Mouse (Mus musculus) hindbrain, embryonic 14.5 days (tissue): ENCODE results near the gene Hes2. TPM values are rescaled to one million over a fixed set of nuclear protein-coding genes. Genes with fewer than 3 reads are reported as not detected.

ENCODE experiments used
- ATAC-seq: fragments of 200-750 bp; cut with Nextera tagmentation; 2 replicates; pipeline ENCODE4 v1.8.0; 2017; ENCODE audit warnings: moderate number of reproducible peaks, mild to moderate bottlenecking, moderate TSS enrichment, moderate library complexity; ENCODE audit not compliant: low FRiP score
- DNase-seq: peaks from one replicate; pipeline ENCODE4 v3.0.0-alpha.2; 2015; ENCODE audit warnings: low spot score
- H3K27ac ChIP-seq: fragments of 300-500 bp; sonication (generic); 2 replicates; pipeline ENCODE4 v1.5.1; 2014; ENCODE audit warnings: mild to moderate bottlenecking, moderate library complexity
- H3K27me3 ChIP-seq: fragments of 300-500 bp; sonication (generic); 2 replicates; pipeline ENCODE4 v1.6.1; 2014; ENCODE audit warnings: mild to moderate bottlenecking, low read length, mixed read lengths; ENCODE audit not compliant: control insufficient read depth, insufficient read depth
- H3K36me3 ChIP-seq: fragments of 300-500 bp; sonication (generic); replicated peaks from 2 replicates; pipeline ENCODE4 v1.6.1; 2014; ENCODE audit not compliant: control insufficient read depth, insufficient read depth
- H3K4me1 ChIP-seq: fragments of 300-500 bp; sonication (generic); replicated peaks from 2 replicates; pipeline ENCODE4 v1.6.1; 2014; ENCODE audit warnings: antibody characterized with exemption, low read length, mixed read lengths; ENCODE audit not compliant: control insufficient read depth, insufficient read depth
- H3K4me2 ChIP-seq: fragments of 300-500 bp; sonication (generic); replicated peaks from 2 replicates; pipeline ENCODE4 v1.6.1; 2014; ENCODE audit warnings: mild to moderate bottlenecking, moderate library complexity
- H3K4me3 ChIP-seq: fragments of 300-500 bp; sonication (generic); replicated peaks from 2 replicates; pipeline ENCODE4 v1.5.1; 2014; ENCODE audit warnings: mild to moderate bottlenecking, low read length
- H3K9ac ChIP-seq: fragments of 300-500 bp; sonication (generic); 2 replicates; pipeline ENCODE4 v1.6.1; 2014
- H3K9me3 ChIP-seq: fragments of 300-500 bp; sonication (generic); 2 replicates; pipeline ENCODE4 v1.6.1; 2016; ENCODE audit warnings: low read length; ENCODE audit not compliant: control insufficient read depth
- WGBS: fragments of 180-500 bp; shearing (Covaris S2); extraction: QIAGEN DNeasy Blood & Tissue Kit; methylation state at CpG from one replicate; pipeline ENCODE4 v1.1.7; 2014; 5-methylcytosine and 5-hydroxymethylcytosine counted together
- polyA plus RNA-seq: library from polyadenylated mRNA; unstranded; fragments of >200 nt; fragmentation: Nextera tagmentation; extraction: Ambion mirVana; gene quantifications from 2 replicates; pipeline ENCODE4 v1.2.1, GENCODE M21; 2014

Gene Hes2
- polyA plus RNA-seq = not detected in 2 replicates

DNA sequence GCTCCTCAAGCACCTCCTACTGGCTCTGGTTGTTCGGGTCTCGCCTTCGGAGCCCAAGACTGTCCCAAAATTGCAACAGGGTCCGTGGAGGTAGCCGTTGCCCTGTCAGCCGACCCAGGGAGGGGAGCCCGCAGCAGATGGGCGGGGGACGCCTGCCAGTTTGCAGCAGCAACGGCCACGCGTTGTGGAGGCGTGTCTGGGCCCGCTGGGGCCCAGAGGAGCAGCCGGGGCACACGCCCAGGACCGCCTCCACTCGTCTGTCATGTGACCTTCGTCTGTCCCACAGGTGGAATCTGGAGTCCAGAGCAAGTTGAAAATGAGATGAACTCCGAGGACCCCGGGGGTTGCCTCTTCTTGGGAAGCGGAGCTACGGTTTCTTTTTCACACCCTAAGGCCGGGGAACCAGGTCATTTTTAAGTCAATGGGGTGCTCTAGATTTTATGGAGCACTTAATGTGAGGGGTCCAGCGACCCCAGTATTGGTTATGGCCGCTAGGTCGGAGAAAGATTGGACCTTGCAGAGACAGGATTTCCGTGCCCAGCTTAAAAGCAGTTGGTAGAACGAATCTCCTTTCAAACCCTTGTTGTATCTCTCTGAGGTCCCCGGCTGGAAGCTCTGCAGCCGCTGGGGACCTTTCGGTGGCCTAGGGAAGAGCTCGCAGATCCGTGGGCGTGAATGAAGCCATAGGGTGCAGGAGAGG is at the start of gene Hes2:
Hes2 (plus strand) TSS at position 283 of the 700 bp plus-strand sequence.
- Histone ChIP-seq H3K36me3 (no peaks in the 10 kb centered on the region), H3K27me3 (peaks cover 82% of the 10 kb centered on the region), H3K27ac (no peak within 1 kb of the TSS), H3K4me3 (peak within 1 kb of the TSS; percentile 5), H3K9ac (no peak within 1 kb of the TSS), H3K9me3 (no peaks in the 10 kb centered on the region), H3K4me2 (peak within 1 kb of the TSS; percentile 19), H3K4me1 (peaks cover 3% of the 10 kb centered on the region; the same call in 1 of the 2 replicates)
- DNase-seq (no peak), ATAC-seq (no peak)
- 3% methylated on average over 35 of the region's 35 CpGs for WGBS

DNA sequence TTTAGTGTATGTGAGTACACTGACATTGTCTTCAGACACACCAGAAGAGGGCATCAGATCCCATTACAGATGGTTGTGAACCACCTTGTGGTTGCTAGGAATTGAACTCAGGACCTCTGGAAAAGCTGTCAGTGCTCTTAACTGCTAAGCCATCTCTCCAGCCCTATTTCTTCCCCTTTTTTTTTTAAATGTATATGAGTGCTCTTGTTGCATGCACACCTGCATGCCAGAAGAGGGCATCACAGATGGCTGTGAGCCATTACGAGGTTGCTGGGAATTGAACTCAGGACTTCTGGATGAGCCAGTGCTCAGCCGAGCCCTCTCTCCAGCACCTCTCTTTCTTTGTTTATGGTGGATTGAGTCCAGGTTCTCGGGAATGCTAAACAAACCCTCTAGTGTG is 49.2 kb upstream of the Hes2 start:
- no peak for ATAC-seq

DNA sequence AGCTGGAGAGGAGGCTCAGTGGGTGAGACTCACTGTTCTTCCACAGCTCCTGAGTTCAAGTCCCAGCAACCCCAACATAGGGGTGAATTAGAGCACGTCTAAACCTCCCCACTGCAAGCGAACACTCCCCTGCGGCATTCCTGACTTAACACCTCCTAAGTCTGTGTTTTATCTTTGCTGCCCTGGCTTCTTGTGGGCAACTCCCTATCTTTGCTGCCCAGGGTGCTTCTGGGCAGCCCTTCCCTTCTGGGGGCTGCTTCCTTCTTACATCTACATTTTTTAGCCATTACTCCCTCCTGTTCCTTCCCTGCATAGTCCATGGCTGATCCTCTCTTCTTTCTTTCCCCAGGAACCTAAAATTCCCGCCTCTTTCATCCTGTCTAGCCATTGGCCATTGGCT is 48.0 kb upstream of the Hes2 start:
- H3K27ac ChIP-seq = no peak overlapping the region
- ATAC-seq = no peak
- peaks cover 14% of the 10 kb centered on the region for H3K4me1 ChIP-seq
- peaks cover 27% of the 10 kb centered on the region for H3K36me3 ChIP-seq
- no peak for DNase-seq
- H3K4me3 ChIP-seq = no peak overlapping the region
- H3K9me3 ChIP-seq = no peaks in the 10 kb centered on the region
- no peak overlapping the region for H3K9ac ChIP-seq
- no peak overlapping the region for H3K4me2 ChIP-seq
- 86% methylated on average over 4 of the region's 4 CpGs for WGBS
- peaks cover 20% of the 10 kb centered on the region for H3K27me3 ChIP-seq

More for the DNA sequence above, 49.2 kb upstream of the Hes2 start:
- peaks cover 8% of the 10 kb centered on the region for H3K27me3 ChIP-seq
- H3K4me2 ChIP-seq = no peak overlapping the region
- H3K9ac ChIP-seq = no peak overlapping the region
- WGBS = 90% methylated on average over 3 of the region's 3 CpGs
- DNase-seq = no peak
- peaks cover 28% of the 10 kb centered on the region for H3K36me3 ChIP-seq
- H3K4me3 ChIP-seq = no peak overlapping the region
- H3K4me1 ChIP-seq = peaks cover 14% of the 10 kb centered on the region
- H3K9me3 ChIP-seq = no peaks in the 10 kb centered on the region
- no peak overlapping the region for H3K27ac ChIP-seq

DNA sequence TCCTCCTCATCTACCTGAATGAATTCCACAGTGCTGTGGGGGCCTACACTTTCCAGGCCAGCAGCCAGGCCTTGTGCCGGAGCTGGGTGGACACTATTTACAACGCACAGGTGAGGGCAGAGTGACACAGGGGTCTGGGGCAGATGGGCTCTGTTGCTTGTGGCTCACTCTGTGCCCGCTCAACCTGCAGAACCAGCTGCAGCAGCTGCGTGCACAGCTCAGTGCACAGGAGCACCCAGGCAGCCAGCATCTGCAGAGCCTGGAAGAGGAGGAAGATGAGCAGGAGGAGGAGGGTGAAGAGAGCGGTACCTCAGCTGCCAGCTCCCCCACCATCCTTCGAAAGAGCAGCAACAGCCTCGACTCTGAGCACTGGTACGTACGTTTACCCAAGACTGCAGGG is 46.3 kb upstream of the Hes2 start:
- no peak for DNase-seq
- 82% methylated on average over 9 of the region's 9 CpGs for WGBS
- H3K4me3 ChIP-seq = no peak overlapping the region
- no peak overlapping the region for H3K27ac ChIP-seq
- no peak for ATAC-seq
- no peak overlapping the region for H3K4me2 ChIP-seq
- peaks cover 14% of the 10 kb centered on the region for H3K4me1 ChIP-seq
- no peak overlapping the region for H3K9ac ChIP-seq
- peaks cover 23% of the 10 kb centered on the region for H3K36me3 ChIP-seq
- no peaks in the 10 kb centered on the region for H3K9me3 ChIP-seq
- H3K27me3 ChIP-seq = peaks cover 37% of the 10 kb centered on the region

DNA sequence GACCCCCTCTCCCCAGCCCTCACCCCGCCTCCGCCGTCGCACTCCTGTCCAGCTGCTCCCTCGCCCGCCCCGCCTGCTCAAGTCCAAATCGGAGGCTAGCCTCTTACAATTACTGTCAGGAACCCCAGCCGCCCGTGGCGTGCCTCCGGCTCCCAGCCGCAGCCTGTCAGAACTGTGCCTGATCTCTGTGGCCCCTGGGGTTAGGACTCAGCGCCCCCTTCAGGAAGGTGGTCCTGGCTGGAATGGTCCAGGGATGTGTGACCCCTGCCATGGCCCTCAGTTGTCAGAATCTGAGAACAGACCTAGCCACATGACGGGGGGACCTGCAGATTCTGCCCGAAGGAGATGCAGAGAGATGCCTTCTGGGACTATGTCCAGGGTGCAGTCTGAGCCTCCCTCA is 44.6 kb upstream of the Hes2 start:
- peaks cover 54% of the 10 kb centered on the region for H3K27me3 ChIP-seq
- no peak for ATAC-seq

DNA sequence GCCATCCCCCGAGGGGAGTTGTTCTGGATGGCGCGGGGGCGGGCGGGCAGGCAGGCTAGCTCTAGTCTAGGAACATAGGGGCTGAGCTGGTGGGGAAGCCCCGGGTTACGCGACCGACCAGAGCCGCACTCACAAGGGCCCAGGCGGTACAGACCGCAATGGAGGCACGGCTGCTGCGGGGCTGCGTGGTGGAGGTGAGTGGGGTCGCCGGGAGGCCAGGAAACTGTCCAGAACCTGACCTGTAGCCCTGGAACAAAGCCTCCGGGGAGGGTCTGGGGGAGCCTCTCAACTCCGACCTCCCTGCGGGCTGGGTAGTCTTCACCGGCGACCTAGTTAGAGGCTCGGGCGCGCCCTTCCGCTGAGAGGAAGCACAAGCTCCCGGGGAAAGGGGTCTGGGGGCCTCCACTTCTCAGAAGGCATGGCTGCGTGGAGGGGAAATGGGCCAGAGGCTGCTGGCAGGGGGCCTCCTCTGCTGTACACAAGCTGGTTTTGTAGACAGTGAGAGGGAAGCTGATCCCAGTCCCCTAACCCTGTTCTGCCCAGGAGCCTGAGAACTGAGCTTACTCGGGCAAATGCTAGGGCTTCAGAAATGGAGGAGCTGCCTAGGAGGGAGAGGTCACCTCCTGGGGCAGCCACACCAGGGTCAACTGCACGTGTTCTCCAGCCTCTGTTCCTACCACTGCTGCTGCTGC is 42.6 kb upstream of the Hes2 start, which contains the start of gene Tnfrsf25:
Tnfrsf25 (plus strand) TSS at position 14 of the 692 bp plus-strand sequence.
- peak within 1 kb of the TSS; percentile 20; the same call in 1 of the 2 replicates for H3K9ac ChIP-seq
- H3K4me3 ChIP-seq = no peak within 1 kb of the TSS
- 2% methylated on average over 29 of the region's 30 CpGs for WGBS
- H3K9me3 ChIP-seq = no peaks in the 10 kb centered on the region
- peak within 1 kb of the TSS; percentile 15; the same call in 1 of the 2 replicates for H3K4me2 ChIP-seq
- no peak within 1 kb of the TSS for H3K27ac ChIP-seq
- peaks cover 73% of the 10 kb centered on the region for H3K27me3 ChIP-seq
- DNase-seq (no peak), ATAC-seq (no peak)
- H3K4me1 ChIP-seq = peaks cover 2% of the 10 kb centered on the region; the same call in 1 of the 2 replicates
- H3K36me3 ChIP-seq = peaks cover 15% of the 10 kb centered on the region

More for the DNA sequence above, 44.6 kb upstream of the Hes2 start:
- Histone ChIP-seq H3K27ac (no peak overlapping the region), H3K9ac (no peak overlapping the region), H3K4me2 (no peak overlapping the region), H3K4me1 (peaks cover under 1% of the 10 kb centered on the region; the same call in 1 of the 2 replicates), H3K9me3 (no peaks in the 10 kb centered on the region), H3K4me3 (no peak overlapping the region), H3K36me3 (peaks cover 23% of the 10 kb centered on the region)
- WGBS = 53% methylated on average over 16 of the region's 16 CpGs
- DNase-seq = no peak

DNA sequence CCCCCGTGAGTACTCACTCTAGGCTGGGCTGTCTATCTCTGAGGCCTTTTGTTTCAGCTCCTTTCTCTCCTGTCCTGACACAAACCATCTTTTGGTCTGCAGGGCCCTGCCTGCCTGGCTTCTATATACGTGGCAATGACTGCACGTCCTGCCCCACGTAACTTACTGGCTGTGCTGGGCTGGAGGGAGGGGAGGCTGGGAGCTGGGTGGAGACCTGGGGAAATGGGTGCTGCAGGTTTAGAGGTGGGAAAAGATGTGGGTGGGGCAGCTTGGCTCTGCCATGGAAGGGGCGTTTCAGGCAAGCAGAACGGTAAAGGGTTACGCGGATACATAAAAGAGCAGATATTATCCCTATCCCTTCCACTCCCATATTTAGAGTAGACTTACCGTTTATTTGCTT is 41.1 kb upstream of the Hes2 start:
- Histone ChIP-seq H3K4me3 (no peak overlapping the region), H3K27ac (no peak overlapping the region), H3K4me2 (no peak overlapping the region), H3K36me3 (0 out of 2 replicates have a peak, but pooled peaks cover 3% of the 10 kb centered on the region), H3K9ac (no peak overlapping the region), H3K9me3 (no peaks in the 10 kb centered on the region), H3K27me3 (peaks cover 87% of the 10 kb centered on the region), H3K4me1 (peaks cover 4% of the 10 kb centered on the region; the same call in 1 of the 2 replicates)
- WGBS = 69% methylated on average over 9 of the region's 9 CpGs
- no peak for ATAC-seq
- no peak for DNase-seq

DNA sequence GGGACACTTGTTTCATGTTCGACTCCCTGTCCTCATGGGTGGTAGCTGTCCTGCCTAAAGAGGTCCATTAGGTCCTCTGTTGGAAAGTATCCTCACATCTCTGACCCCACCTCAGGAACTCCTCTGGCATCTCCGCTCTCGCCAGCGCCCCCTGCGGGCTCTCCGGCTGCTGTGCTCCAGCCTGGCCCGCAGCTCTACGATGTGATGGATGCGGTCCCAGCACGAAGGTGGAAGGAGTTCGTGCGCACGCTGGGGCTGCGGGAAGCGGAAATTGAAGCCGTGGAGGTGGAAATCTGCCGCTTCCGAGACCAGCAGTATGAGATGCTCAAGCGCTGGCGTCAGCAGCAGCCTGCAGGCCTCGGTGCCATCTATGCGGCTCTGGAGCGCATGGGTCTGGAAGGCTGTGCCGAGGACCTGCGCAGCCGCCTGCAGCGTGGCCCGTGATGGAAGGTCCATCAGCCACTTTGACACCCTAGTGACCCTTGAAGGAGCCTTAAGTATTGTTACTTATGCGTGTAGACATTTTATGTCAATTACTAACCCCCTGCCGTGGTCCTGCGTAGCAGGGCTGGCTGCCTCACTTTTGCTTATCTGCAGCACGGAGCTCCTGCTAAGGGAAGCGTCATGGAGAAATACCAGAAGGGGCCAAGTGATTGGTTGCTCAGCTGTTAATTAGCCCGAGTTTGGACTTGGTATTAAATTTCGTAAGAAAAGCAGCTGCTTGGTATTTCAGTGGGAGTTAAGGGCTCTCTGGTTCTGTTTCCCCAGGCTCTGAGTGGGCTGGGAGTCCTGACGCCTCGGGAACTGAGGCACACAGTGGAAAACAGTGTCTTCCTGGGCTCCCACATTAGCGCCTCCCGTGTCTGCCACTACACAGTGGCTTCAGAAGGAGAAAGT is 39.0 kb upstream of the Hes2 start:
- Histone ChIP-seq H3K27ac (no peak overlapping the region), H3K4me3 (no peak overlapping the region), H3K9me3 (no peaks in the 10 kb centered on the region), H3K27me3 (peaks cover 99% of the 10 kb centered on the region), H3K36me3 (no peaks in the 10 kb centered on the region), H3K9ac (no peak overlapping the region), H3K4me1 (peaks cover 4% of the 10 kb centered on the region; the same call in 1 of the 2 replicates), H3K4me2 (peak overlapping the region; percentile 17)
- ATAC-seq (no peak), DNase-seq (peak; percentile 67)
- 3% methylated on average over 39 of the region's 39 CpGs for WGBS
